Mouse (Mus musculus): ENCODE measurements around the gene Osbpl8.

GRCm38 (mm10) chr10:111216111-111216510 lies 51.6 kb downstream of the Osbpl8 start:
- TF ChIP-seq CHD1 (IDR thresholded peaks at IDR 0.05; ENCODE audit: low read depth, low read length): no peak
- TF ChIP-seq POLR2A (IDR thresholded peaks at IDR 0.05; ENCODE audit: low read depth, low read length): no peak
- no peak for TF ChIP-seq MAX (IDR thresholded peaks at IDR 0.05; ENCODE audit: low read length)
- TF ChIP-seq CTCF (conservative IDR thresholded peaks at IDR 0.05 in 1 of 2, IDR thresholded peaks at IDR 0.05 in 1 of 2; ENCODE audit: low read depth in 2 of 2, low read length in 2 of 2): no peak
- no peak for TF ChIP-seq ZC3H11A (IDR thresholded peaks at IDR 0.05; ENCODE audit: low read depth, low read length)

All from CH12.LX (cell line).